Mouse (Mus musculus): ENCODE results near the gene Obscn.

DNA sequence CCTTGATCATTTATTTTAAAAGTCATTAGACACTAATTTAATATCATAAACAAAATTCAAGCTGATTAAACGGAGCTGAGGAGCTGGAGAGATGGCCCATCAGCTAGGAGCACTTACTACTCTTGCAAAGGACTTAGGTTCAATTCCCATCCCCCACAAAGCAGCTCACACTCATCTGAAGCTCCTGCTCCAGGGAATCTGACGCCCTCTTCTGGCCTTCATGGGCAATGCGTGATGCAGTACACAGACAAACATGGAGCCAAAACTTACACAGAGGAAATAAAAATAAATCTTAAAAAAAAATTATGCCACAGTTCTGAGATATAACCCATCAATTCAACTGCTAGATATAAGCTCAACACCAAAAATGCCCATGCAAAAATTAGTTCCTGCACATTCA is 15.5 kb upstream of the Obscn start:
- TF ChIP-seq POLR2A (IDR thresholded peaks at IDR 0.05; ENCODE audit: insufficient read depth, low read depth, low read length), result no peak
- peak; percentile 37; the same call in 1 of the 2 replicates for TF ChIP-seq CTCF (IDR thresholded peaks at IDR 0.05)

All from heart, adult 2 months (tissue).